Mouse (Mus musculus) spleen, adult 2 months (tissue): Measurements from ENCODE around the gene Mlh3. TPM values are rescaled to one million over a fixed set of nuclear protein-coding genes. Genes with fewer than 3 reads are reported as not detected.

Experiments
- DNase-seq, 2 experiments: peaks; one replicate each; pipeline versions ENCODE4 v3.0.0 to v3.0.0-alpha.2; 2012 to 2021; ENCODE audit warnings: low spot score in 2 of 2, low read depth in 1 of 2
- H3K27ac ChIP-seq: fragments of 200-500 bp; 2 replicates; pipeline ENCODE4 v1.5.1; 2012; ENCODE audit warnings: low read length, inconsistent platforms; ENCODE audit not compliant: insufficient read depth
- H3K27me3 ChIP-seq: fragments of 200-500 bp; 2 replicates; pipeline ENCODE4 v1.6.1; 2012; ENCODE audit warnings: mild to moderate bottlenecking, moderate library complexity, low read length, inconsistent platforms; ENCODE audit not compliant: control insufficient read depth, insufficient read depth
- H3K36me3 ChIP-seq: fragments of 200-500 bp; 2 replicates; pipeline ENCODE4 v1.6.1; 2012; ENCODE audit warnings: mild to moderate bottlenecking, low read length, inconsistent platforms; ENCODE audit not compliant: control insufficient read depth, insufficient read depth
- H3K4me1 ChIP-seq: fragments of 200-500 bp; 2 replicates; pipeline ENCODE4 v1.6.1; 2011; ENCODE audit warnings: inconsistent platforms; ENCODE audit not compliant: control insufficient read depth, insufficient read depth, insufficient read length
- H3K4me3 ChIP-seq: fragments of 200-500 bp; 2 replicates; pipeline ENCODE4 v1.5.1; 2011; ENCODE audit warnings: mild to moderate bottlenecking, inconsistent platforms; ENCODE audit not compliant: insufficient read depth, insufficient read length; ENCODE audit errors: extremely low read depth
- CTCF ChIP-seq: fragments of 200-500 bp; IDR thresholded peaks from 2 replicates; pipeline ENCODE4 v1.5.1; 2011; ENCODE audit warnings: mild to moderate bottlenecking, inconsistent platforms; ENCODE audit not compliant: insufficient read depth, insufficient read length, insufficient replicate concordance; ENCODE audit errors: extremely low read depth
- POLR2A ChIP-seq: fragments of 200-500 bp; IDR thresholded peaks from 2 replicates; pipeline ENCODE4 v1.6.1; 2011; ENCODE audit warnings: low read depth, low read length, inconsistent platforms
- WGBS: fragments of 180-500 bp; shearing (Covaris S2); methylation state at CpG from one replicate; pipeline ENCODE4 v1.1.7; 2018; 5-methylcytosine and 5-hydroxymethylcytosine counted together
- polyA plus RNA-seq: library from polyadenylated mRNA; depleted of rRNA; stranded (reverse); fragments of >200 nt; gene quantifications from 2 replicates; pipeline ENCODE4 v1.2.3, GENCODE M21; 2012

Gene Mlh3
- polyA plus RNA-seq, 1 experiment: 2.9 TPM

DNA sequence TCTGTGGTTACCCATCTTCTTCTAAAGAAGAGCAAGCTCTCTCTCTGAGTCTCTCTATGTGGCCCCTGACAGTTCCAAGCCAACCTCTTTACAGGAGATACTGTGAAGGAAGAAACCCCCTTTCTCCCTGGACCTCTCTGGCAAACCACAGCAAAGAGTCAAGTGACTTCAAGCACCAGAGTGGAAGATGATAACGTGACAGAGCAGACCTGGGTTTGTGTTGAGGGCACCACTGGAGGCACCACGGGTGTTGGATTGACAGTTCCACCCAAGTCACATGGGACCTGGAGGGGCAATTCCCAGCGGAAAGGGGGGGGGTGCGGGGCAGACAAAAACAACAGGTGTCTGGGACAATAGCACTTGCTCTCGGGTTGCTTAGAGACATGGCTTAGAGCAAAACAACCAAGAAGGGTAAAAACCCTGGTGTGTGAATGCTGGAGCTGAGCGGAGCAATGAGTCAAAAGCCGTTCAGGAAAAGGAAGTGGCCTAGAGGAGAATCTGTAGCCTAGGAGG, 61.7 kb downstream of the Mlh3 start:
- 9% methylated on average over 7 of the region's 7 CpGs for WGBS
- Histone ChIP-seq H3K4me3 (no peak overlapping the region), H3K27me3 (no peaks in the 10 kb centered on the region), H3K36me3 (no peaks in the 10 kb centered on the region), H3K27ac (no peak overlapping the region), H3K4me1 (no peaks in the 10 kb centered on the region)
- DNase-seq: no peak
- TF ChIP-seq CTCF (no peak), POLR2A (no peak)

GRCm38 (mm10) chr12:85205425-85205824, 65.0 kb downstream of the Mlh3 start:
- TF ChIP-seq POLR2A: no peak
- TF ChIP-seq CTCF: no peak
- Histone ChIP-seq H3K27ac (no peak overlapping the region), H3K4me3 (no peak overlapping the region), H3K36me3 (no peaks in the 10 kb centered on the region), H3K27me3 (no peaks in the 10 kb centered on the region), H3K4me1 (no peaks in the 10 kb centered on the region)
- 84% methylated on average over 10 of the region's 10 CpGs for WGBS
- no peak for DNase-seq

GRCm38 (mm10) chr12:85204105-85204504, 66.3 kb downstream of the Mlh3 start:
- 71% methylated on average over 8 of the region's 8 CpGs for WGBS
- Histone ChIP-seq H3K27me3 (no peaks in the 10 kb centered on the region), H3K36me3 (no peaks in the 10 kb centered on the region), H3K4me1 (no peaks in the 10 kb centered on the region), H3K4me3 (no peak overlapping the region), H3K27ac (no peak overlapping the region)
- DNase-seq: no peak
- TF ChIP-seq POLR2A (no peak), CTCF (no peak)

GRCm38 (mm10) chr12:85203699-85204098, 66.7 kb downstream of the Mlh3 start:
- Histone ChIP-seq H3K27ac (no peak overlapping the region), H3K36me3 (no peaks in the 10 kb centered on the region), H3K4me1 (no peaks in the 10 kb centered on the region), H3K27me3 (no peaks in the 10 kb centered on the region), H3K4me3 (no peak overlapping the region)
- 75% methylated on average over 5 of the region's 5 CpGs for WGBS
- no peak for DNase-seq
- no peak for TF ChIP-seq CTCF
- TF ChIP-seq POLR2A: no peak

- Histone ChIP-seq H3K27me3 (no peaks in the 10 kb centered on the region), H3K4me1 (no peaks in the 10 kb centered on the region), H3K4me3 (no peak overlapping the region), H3K27ac (no peak overlapping the region), H3K36me3 (no peaks in the 10 kb centered on the region)
- no peak for DNase-seq
- no peak for TF ChIP-seq POLR2A
- TF ChIP-seq CTCF: no peak
- 94% methylated on average over 7 of the region's 7 CpGs for WGBS
Observed at GRCm38 (mm10) chr12:85202191-85202590, 68.2 kb downstream of the Mlh3 start.

- no peaks in the 10 kb centered on the region for H3K36me3 ChIP-seq
- WGBS: 86% methylated on average over 2 of the region's 2 CpGs
- H3K27me3 ChIP-seq: no peaks in the 10 kb centered on the region
- H3K27ac ChIP-seq: no peak overlapping the region
- H3K4me1 ChIP-seq: no peaks in the 10 kb centered on the region
- H3K4me3 ChIP-seq: no peak overlapping the region
- no peak for DNase-seq
- TF ChIP-seq POLR2A (no peak), CTCF (no peak)
Observed at GRCm38 (mm10) chr12:85201830-85202147, 68.6 kb downstream of the Mlh3 start.

GRCm38 (mm10) chr12:85200929-85201829, 69.2 kb downstream of the Mlh3 start:
- Histone ChIP-seq H3K4me3 (no peak overlapping the region), H3K27ac (no peak overlapping the region), H3K36me3 (no peaks in the 10 kb centered on the region), H3K27me3 (no peaks in the 10 kb centered on the region), H3K4me1 (no peaks in the 10 kb centered on the region)
- no peak for DNase-seq
- no peak for TF ChIP-seq POLR2A
- no peak for TF ChIP-seq CTCF
- WGBS: 63% methylated on average over 24 of the region's 24 CpGs
